Mouse (Mus musculus) spleen, adult 2 months (tissue): Measurements from ENCODE around the gene Itga9.

ENCODE experiments used
- CTCF ChIP-seq: fragments of 200-500 bp; IDR thresholded peaks from 2 replicates; pipeline ENCODE4 v1.5.1; 2011; ENCODE audit warnings: mild to moderate bottlenecking, inconsistent platforms; ENCODE audit not compliant: insufficient read depth, insufficient read length, insufficient replicate concordance; ENCODE audit errors: extremely low read depth
- POLR2A ChIP-seq: fragments of 200-500 bp; IDR thresholded peaks from 2 replicates; pipeline ENCODE4 v1.6.1; 2011; ENCODE audit warnings: low read depth, low read length, inconsistent platforms

DNA sequence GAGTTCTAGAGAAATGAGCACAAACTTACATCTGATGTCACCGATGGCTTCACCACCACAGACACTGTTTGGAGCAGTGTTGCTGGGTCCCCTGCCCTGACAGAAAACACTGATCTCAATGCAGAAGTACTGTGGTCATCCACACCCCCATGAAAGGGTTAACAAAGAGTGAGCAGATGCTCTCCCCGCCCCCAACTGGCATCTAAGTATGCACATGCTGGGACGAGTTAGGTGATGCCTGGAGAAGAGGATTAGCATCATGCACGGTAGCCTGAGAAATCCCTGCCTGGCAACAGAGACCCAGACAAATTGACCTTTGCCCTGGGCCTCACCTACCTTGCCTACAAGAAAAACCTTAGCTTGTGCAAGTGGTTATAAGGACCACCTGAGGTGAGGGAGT is 162.1 kb downstream of the Itga9 start:
- no peak for TF ChIP-seq CTCF
- no peak for TF ChIP-seq POLR2A
